In genomic region chr7:55870340-55871020, GRCm38 (mm10) we compare ENCODE assay signal across 10 mouse cellular contexts. TPM values are rescaled to one million over a fixed set of nuclear protein-coding genes. Genes with fewer than 3 reads are reported as not detected.
DNase-seq lines count a peak whose midpoint lies in the region; ATAC-seq lines count a peak whose summit lies in the region.
"Had no signal": no experiment of that assay in that cellular context is flagged by ENCODE, and none has a peak within 500 bp of the region (broad histone marks: within the 10 kb centered on the region; RNA-seq: fewer than 3 reads in every experiment).

No protein-coding gene starts in this region.

- peaks cover 31% of the 10 kb centered on the region for H3K36me3 ChIP-seq in kidney, embryonic 14.5 days (ENCODE audit: control insufficient read depth, insufficient read depth, low read length)
- H3K36me3 ChIP-seq in neural tube, embryonic 14.5 days (ENCODE audit: control insufficient read depth, insufficient read depth, low read length), result peaks cover 14% of the 10 kb centered on the region

- peak; percentile 24; the same call in 1 of the 2 replicates for ATAC-seq in kidney, embryonic 14.5 days (ENCODE audit: low FRiP score, low TSS enrichment)
- ATAC-seq in neural tube, embryonic 14.5 days (ENCODE audit: low read depth), result 0 out of 2 replicates have a peak, but pooled peaks have one; percentile 47

- peak; percentile 43 to 62 for DNase-seq in cerebellum, postnatal 10 days
- no peak for DNase-seq in cerebellum, adult 8-10 months
- no peak for DNase-seq in kidney, postnatal 4 days
- DNase-seq in neural tube, embryonic 10.5 days (ENCODE audit: extremely low spot score, low spot score), result no peak
- DNase-seq in thymus, adult 18-20 months, result no peak
- DNase-seq in heart, adult 18-20 months, result no peak
- DNase-seq: heart, postnatal 14 days had no signal

- H3K9me3 ChIP-seq in kidney, embryonic 14.5 days (ENCODE audit: control insufficient read depth, low read length), result no peaks in the 10 kb centered on the region
- no peaks in the 10 kb centered on the region for H3K9me3 ChIP-seq in neural tube, embryonic 14.5 days (ENCODE audit: control insufficient read depth, low read length)
- H3K9me3 ChIP-seq: lung, embryonic 15.5 days had no signal

- H3K4me1 ChIP-seq in kidney, embryonic 14.5 days (ENCODE audit: control insufficient read depth, insufficient read depth, low read length), result peaks cover 6% of the 10 kb centered on the region; the same call in 1 of the 2 replicates
- H3K4me1 ChIP-seq in neural tube, embryonic 14.5 days (ENCODE audit: control insufficient read depth, insufficient read depth, low read length), result no peaks in the 10 kb centered on the region

- H3K27me3 ChIP-seq in kidney, embryonic 14.5 days (ENCODE audit: control insufficient read depth, insufficient read depth, low read length), result no peaks in the 10 kb centered on the region
- no peaks in the 10 kb centered on the region for H3K27me3 ChIP-seq in neural tube, embryonic 14.5 days (ENCODE audit: control insufficient read depth, insufficient read depth, low read length)
- H3K27me3 ChIP-seq: lung, embryonic 15.5 days had no signal

- WGBS in kidney, embryonic 14.5 days, result 90% methylated on average over 6 of the region's 6 CpGs
- WGBS in neural tube, embryonic 14.5 days, result 88% methylated on average over 6 of the region's 6 CpGs

- no peak overlapping the region for H3K27ac ChIP-seq in kidney, embryonic 14.5 days (ENCODE audit: low read depth, low read length)
- no peak overlapping the region for H3K27ac ChIP-seq in neural tube, embryonic 14.5 days (ENCODE audit: low read depth, low read length)
- H3K27ac ChIP-seq: lung, embryonic 15.5 days had no signal

- H3K4me2 ChIP-seq in kidney, embryonic 14.5 days (replicated peaks; ENCODE audit: low read depth, low read length), result no peak overlapping the region
- no peak overlapping the region for H3K4me2 ChIP-seq in neural tube, embryonic 14.5 days (ENCODE audit: low read depth, low read length)
- H3K4me2 ChIP-seq: lung, embryonic 15.5 days had no signal

- no peak overlapping the region for H3K4me3 ChIP-seq in kidney, embryonic 14.5 days (ENCODE audit: low read length)
- H3K4me3 ChIP-seq in neural tube, embryonic 14.5 days (ENCODE audit: low read depth, low read length), result no peak overlapping the region
- H3K4me3 ChIP-seq: lung, embryonic 15.5 days had no signal

- H3K9ac ChIP-seq in kidney, embryonic 14.5 days (ENCODE audit: low read depth, low read length), result no peak overlapping the region
- H3K9ac ChIP-seq in neural tube, embryonic 14.5 days (replicated peaks; ENCODE audit: low read depth, low read length), result no peak overlapping the region
- H3K9ac ChIP-seq: lung, embryonic 15.5 days had no signal

RNA-seq across cellular contexts. Expression of gene Cyfip1, which starts 28.9 kb away (rescaled TPM):
- 60.3 and 119 TPM in 2 replicates for polyA plus RNA-seq in kidney, embryonic 14.5 days (2014; fragmentation: Nextera tagmentation; extraction: Ambion mirVana)
- 39.2 and 50.1 TPM in 2 replicates for polyA plus RNA-seq in neural tube, embryonic 14.5 days (2014; fragmentation: Nextera tagmentation; extraction: Ambion mirVana)
- 10 to 100 TPM; 29.6 to 35.5 TPM for total RNA-seq in heart, adult 18-20 months (2021)

Comparison
In these comparisons a context has a peak if more than half of its experiments do, and no peak if none do; other contexts are left out.
1. DNase-seq: peak in cerebellum, postnatal 10 days (2 of 2); none in cerebellum, adult 8-10 months (single experiment), kidney, postnatal 4 days (0 of 2), neural tube, embryonic 10.5 days (single experiment), thymus, adult 18-20 months (0 of 2) and heart, adult 18-20 months (0 of 2).